Comparison of ENCODE assay signal across 9 mouse cellular contexts in the genomic region with DNA sequence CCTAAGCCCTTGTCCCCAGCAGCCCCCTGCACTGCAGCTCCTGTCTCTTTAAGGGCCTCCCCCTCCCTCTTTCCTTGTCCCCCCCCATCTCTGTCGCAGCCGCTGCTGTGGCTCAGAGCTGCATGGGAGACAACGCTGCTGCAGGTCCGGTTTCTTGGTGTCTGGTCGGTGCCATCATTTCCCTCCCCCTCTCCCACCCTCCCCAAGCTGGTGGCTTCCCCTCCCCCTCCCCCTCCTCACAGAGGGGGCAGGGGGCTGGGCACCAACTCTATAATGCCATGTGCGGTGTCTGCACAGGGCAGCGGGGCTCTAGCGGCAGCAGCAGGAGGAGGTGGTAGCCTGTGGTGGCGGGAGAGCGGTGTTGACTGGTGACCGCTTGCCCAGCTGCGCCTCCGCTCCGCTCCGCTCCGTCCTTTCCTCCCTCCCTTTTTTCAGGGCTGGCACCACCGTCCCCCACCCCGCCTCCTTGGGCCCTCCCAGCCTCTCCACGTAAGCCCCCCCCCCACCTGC. TPM values are rescaled to one million over a fixed set of nuclear protein-coding genes. Genes with fewer than 3 reads are reported as not detected.
DNase-seq lines count a peak whose midpoint lies in the region; ATAC-seq and TF ChIP-seq lines count a peak whose summit lies in the region.
"Had no signal": no experiment of that assay in that cellular context is flagged by ENCODE, and none has a peak within 500 bp of the region (broad histone marks: within the 10 kb centered on the region; RNA-seq: fewer than 3 reads in every experiment).

No protein-coding gene starts in this region.

- H3K9me3 ChIP-seq in heart, embryonic 14.5 days (ENCODE audit: control insufficient read depth, low read length), result no peaks in the 10 kb centered on the region
- no peaks in the 10 kb centered on the region for H3K9me3 ChIP-seq in embryonic facial prominence, embryonic 12.5 days
- no peaks in the 10 kb centered on the region for H3K9me3 ChIP-seq in limb, embryonic 11.5 days (ENCODE audit: control insufficient read depth, low read length)
- H3K9me3 ChIP-seq: G1E had no signal

- no peak overlapping the region for H3K27ac ChIP-seq in heart, embryonic 14.5 days (replicated peaks in 1 of 2; ENCODE audit: control insufficient read depth in 1 of 2, insufficient read depth in 1 of 2, low read depth in 2 of 2, low read length in 2 of 2)
- H3K27ac ChIP-seq in embryonic facial prominence, embryonic 12.5 days, result no peak overlapping the region
- H3K27ac ChIP-seq in limb, embryonic 11.5 days (replicated peaks; ENCODE audit: low read depth, low read length), result no peak overlapping the region
- H3K27ac ChIP-seq in small intestine, adult 2 months (ENCODE audit: insufficient read depth, low read depth, low read length), result no peak overlapping the region

- no peak for TF ChIP-seq POLR2A in small intestine, adult 2 months (IDR thresholded peaks at IDR 0.05; ENCODE audit: low read depth, low read length)

- peaks cover 0 to 4% of the 10 kb centered on the region in 2 experiments; a peak in 2 of 4 replicates for H3K4me1 ChIP-seq in heart, embryonic 14.5 days (ENCODE audit: control insufficient read depth in 2 of 2, insufficient read depth in 2 of 2, low read length in 2 of 2)
- peaks cover 7% of the 10 kb centered on the region; the same call in 1 of the 2 replicates for H3K4me1 ChIP-seq in embryonic facial prominence, embryonic 12.5 days
- H3K4me1 ChIP-seq in limb, embryonic 11.5 days (ENCODE audit: control insufficient read depth, insufficient read depth, low read length), result 0 out of 2 replicates have a peak, but pooled peaks cover 3% of the 10 kb centered on the region
- H3K4me1 ChIP-seq in small intestine, adult 2 months (ENCODE audit: control insufficient read depth, insufficient read depth, insufficient read length, low read length), result no peaks in the 10 kb centered on the region; the same call in 1 of the 2 replicates

- 4% methylated on average over 18 of the region's 19 CpGs for WGBS in heart, embryonic 14.5 days
- under 1% methylated on average over 11 of the region's 19 CpGs for WGBS in embryonic facial prominence, embryonic 12.5 days
- WGBS in limb, embryonic 11.5 days, result 0% methylated on average over 10 of the region's 19 CpGs
- 6% methylated on average over 17 of the region's 19 CpGs for WGBS in small intestine, adult 2 months

- TF ChIP-seq CTCF in small intestine, adult 2 months (IDR thresholded peaks at IDR 0.05; ENCODE audit: extremely low read depth, insufficient read length, insufficient replicate concordance, low read depth, low read length), result no peak

- peaks cover 39% of the 10 kb centered on the region for H3K27me3 ChIP-seq in heart, embryonic 14.5 days (ENCODE audit: control insufficient read depth, insufficient read depth, low read length)
- H3K27me3 ChIP-seq in embryonic facial prominence, embryonic 12.5 days, result peaks cover 35% of the 10 kb centered on the region
- peaks cover 22% of the 10 kb centered on the region for H3K27me3 ChIP-seq in limb, embryonic 11.5 days (ENCODE audit: control insufficient read depth, insufficient read depth, low read length)
- peaks cover 25% of the 10 kb centered on the region for H3K27me3 ChIP-seq in small intestine, adult 2 months (ENCODE audit: control insufficient read depth, insufficient read depth, low read length)

- H3K4me3 ChIP-seq in heart, embryonic 14.5 days (ENCODE audit: control insufficient read depth in 1 of 2, insufficient read depth in 1 of 2, low read depth in 1 of 2, low read length in 2 of 2), result peak overlapping the region in 1 of 2 experiments; percentile 27; a peak in 2 of 4 replicates
- H3K4me3 ChIP-seq in embryonic facial prominence, embryonic 12.5 days, result peak overlapping the region; percentile 33
- no peak overlapping the region for H3K4me3 ChIP-seq in limb, embryonic 11.5 days (ENCODE audit: low read depth, low read length)
- peak overlapping the region; percentile 36; the same call in 1 of the 2 replicates for H3K4me3 ChIP-seq in small intestine, adult 2 months (ENCODE audit: low read depth, low read length)

- no peak for DNase-seq in heart, adult 9 months (ENCODE audit: low spot score in 2 of 2)
- DNase-seq in brain, adult 2 months (ENCODE audit: low read depth, low spot score), result peak; percentile 87
- no peak for DNase-seq in limb, embryonic 11.5 days (ENCODE audit: low spot score)
- no peak for DNase-seq in testis, postnatal 14 days (ENCODE audit: low spot score)

- H3K36me3 ChIP-seq in heart, embryonic 14.5 days (ENCODE audit: control insufficient read depth, insufficient read depth, low read length), result no peaks in the 10 kb centered on the region
- H3K36me3 ChIP-seq in embryonic facial prominence, embryonic 12.5 days, result no peaks in the 10 kb centered on the region
- no peaks in the 10 kb centered on the region for H3K36me3 ChIP-seq in limb, embryonic 11.5 days (ENCODE audit: control insufficient read depth, insufficient read depth, low read length)
- H3K36me3 ChIP-seq in small intestine, adult 2 months (ENCODE audit: control insufficient read depth, insufficient read depth, low read length), result no peaks in the 10 kb centered on the region
- H3K36me3 ChIP-seq: G1E had no signal

- ATAC-seq in heart, embryonic 14.5 days (ENCODE audit: insufficient number of reproducible peaks, insufficient read depth, low FRiP score, low read depth), result no peak
- no peak for ATAC-seq in embryonic facial prominence, embryonic 12.5 days (ENCODE audit: insufficient number of reproducible peaks, insufficient read depth, low FRiP score, low TSS enrichment)
- ATAC-seq in limb, embryonic 11.5 days (ENCODE audit: insufficient number of reproducible peaks, low FRiP score, low TSS enrichment, low read depth), result no peak
- ATAC-seq in megakaryocyte progenitor cell, adult 5-6 weeks (replicated peaks; ENCODE audit: poor library complexity), result no peak

- 0 out of 2 replicates have a peak overlapping the region, but pooled peaks have one; percentile 8 for H3K9ac ChIP-seq in heart, embryonic 14.5 days (ENCODE audit: low read length)
- peak overlapping the region; percentile 46 for H3K9ac ChIP-seq in embryonic facial prominence, embryonic 12.5 days
- H3K9ac ChIP-seq in limb, embryonic 11.5 days (ENCODE audit: low read length), result no peak overlapping the region

- H3K4me2 ChIP-seq in heart, embryonic 14.5 days (ENCODE audit: low read length), result peak overlapping the region; percentile 57
- peak overlapping the region; percentile 52 for H3K4me2 ChIP-seq in embryonic facial prominence, embryonic 12.5 days (replicated peaks)
- peak overlapping the region; percentile 30 for H3K4me2 ChIP-seq in limb, embryonic 11.5 days (ENCODE audit: low read depth, severe bottlenecking)

RNA-seq across cellular contexts. Expression of a gene that starts 8.2 kb away (rescaled TPM):
- not detected in 2 replicates for polyA plus RNA-seq in heart, embryonic 14.5 days (2014; fragmentation: Nextera tagmentation; extraction: Ambion mirVana)
- polyA plus RNA-seq in embryonic facial prominence, embryonic 12.5 days (2016; fragmentation: Nextera tagmentation; extraction: Ambion mirVana), result not detected in 2 replicates
- not detected in 2 replicates for polyA plus RNA-seq in limb, embryonic 11.5 days (2014; fragmentation: Nextera tagmentation; extraction: Ambion mirVana)
- polyA plus RNA-seq in small intestine, adult 2 months (2012; rRNA removed), result not detected in 2 replicates
- total RNA-seq in megakaryocyte progenitor cell, adult 5-6 weeks (2015), result not detected in 2 replicates
- not detected in 2 replicates for total RNA-seq in megakaryocyte progenitor cell, adult 5-6 weeks (2017)
- total RNA-seq: G1E had no signal
- polyA plus RNA-seq: G1E had no signal

RNA-seq across cellular contexts. Expression of a gene that starts 24.0 kb away (rescaled TPM):
- 0.14 TPM in 1 of 2 replicates, not detected in the other for polyA plus RNA-seq in heart, embryonic 14.5 days (2014; fragmentation: Nextera tagmentation; extraction: Ambion mirVana)
- 2.1 and 2.8 TPM in 2 replicates for polyA plus RNA-seq in embryonic facial prominence, embryonic 12.5 days (2016; fragmentation: Nextera tagmentation; extraction: Ambion mirVana)
- 0.85 and 1.5 TPM in 2 replicates for polyA plus RNA-seq in limb, embryonic 11.5 days (2014; fragmentation: Nextera tagmentation; extraction: Ambion mirVana)
- polyA plus RNA-seq in small intestine, adult 2 months (2012; rRNA removed), result not detected in 2 replicates
- not detected in 2 replicates for total RNA-seq in megakaryocyte progenitor cell, adult 5-6 weeks (2015)
- 0.07 TPM in 1 of 2 replicates, not detected in the other for total RNA-seq in megakaryocyte progenitor cell, adult 5-6 weeks (2017)
- polyA plus RNA-seq: G1E had no signal

RNA-seq across cellular contexts. Expression of a gene that starts 25.8 kb away (rescaled TPM):
- 0.81 and 1.2 TPM in 2 replicates for polyA plus RNA-seq in heart, embryonic 14.5 days (2014; fragmentation: Nextera tagmentation; extraction: Ambion mirVana)
- 1.2 and 2.0 TPM in 2 replicates for polyA plus RNA-seq in embryonic facial prominence, embryonic 12.5 days (2016; fragmentation: Nextera tagmentation; extraction: Ambion mirVana)
- not detected in 2 replicates for polyA plus RNA-seq in limb, embryonic 11.5 days (2014; fragmentation: Nextera tagmentation; extraction: Ambion mirVana)
- 2.2 and 4.1 TPM in 2 replicates for polyA plus RNA-seq in small intestine, adult 2 months (2012; rRNA removed)
- total RNA-seq in megakaryocyte progenitor cell, adult 5-6 weeks (2015), result not detected in 2 replicates
- total RNA-seq in megakaryocyte progenitor cell, adult 5-6 weeks (2017), result not detected in 2 replicates

RNA-seq across cellular contexts. Expression of a gene that starts 31.0 kb away (rescaled TPM):
- 132 and 146 TPM in 2 replicates for polyA plus RNA-seq in heart, embryonic 14.5 days (2014; fragmentation: Nextera tagmentation; extraction: Ambion mirVana)
- polyA plus RNA-seq in embryonic facial prominence, embryonic 12.5 days (2016; fragmentation: Nextera tagmentation; extraction: Ambion mirVana), result 362 and 385 TPM in 2 replicates
- 400 and 426 TPM in 2 replicates for polyA plus RNA-seq in limb, embryonic 11.5 days (2014; fragmentation: Nextera tagmentation; extraction: Ambion mirVana)
- polyA plus RNA-seq in small intestine, adult 2 months (2012; rRNA removed), result 101 and 199 TPM in 2 replicates
- total RNA-seq in megakaryocyte progenitor cell, adult 5-6 weeks (2015), result 209 and 216 TPM in 2 replicates
- 113 and 131 TPM in 2 replicates for total RNA-seq in megakaryocyte progenitor cell, adult 5-6 weeks (2017)

RNA-seq across cellular contexts. Expression of a gene that starts 38.5 kb away (rescaled TPM):
- polyA plus RNA-seq in heart, embryonic 14.5 days (2014; fragmentation: Nextera tagmentation; extraction: Ambion mirVana), result 10.7 and 11.5 TPM in 2 replicates
- polyA plus RNA-seq in embryonic facial prominence, embryonic 12.5 days (2016; fragmentation: Nextera tagmentation; extraction: Ambion mirVana), result 43.7 and 45.6 TPM in 2 replicates
- 25.9 and 29.4 TPM in 2 replicates for polyA plus RNA-seq in limb, embryonic 11.5 days (2014; fragmentation: Nextera tagmentation; extraction: Ambion mirVana)
- 1.3 and 3.6 TPM in 2 replicates for polyA plus RNA-seq in small intestine, adult 2 months (2012; rRNA removed)
- total RNA-seq in megakaryocyte progenitor cell, adult 5-6 weeks (2015), result 21.8 and 27.5 TPM in 2 replicates
- 215 and 246 TPM in 2 replicates for total RNA-seq in megakaryocyte progenitor cell, adult 5-6 weeks (2017)
